Mouse (Mus musculus) cortical plate, adult 2 months (tissue): ENCODE measurements around the gene Ptpn13. TPM values are rescaled to one million over a fixed set of nuclear protein-coding genes. Genes with fewer than 3 reads are reported as not detected.

Experiments
- H3K27ac ChIP-seq: fragments of 200-500 bp; 2 replicates; pipeline ENCODE4 v1.5.1; 2012; ENCODE audit warnings: low read length, control low read depth, inconsistent platforms; ENCODE audit not compliant: insufficient read depth
- H3K4me1 ChIP-seq: fragments of 200-500 bp; 2 replicates; pipeline ENCODE4 v1.6.1; 2011; ENCODE audit warnings: low read length; ENCODE audit not compliant: control insufficient read depth, insufficient read depth
- H3K4me3 ChIP-seq: fragments of 200-500 bp; 2 replicates; pipeline ENCODE4 v1.5.1; 2011; ENCODE audit warnings: mild to moderate bottlenecking, low read length, control low read depth; ENCODE audit not compliant: insufficient read depth
- CTCF ChIP-seq: fragments of 200-500 bp; IDR thresholded peaks from 2 replicates; pipeline ENCODE4 v1.5.1; 2011; ENCODE audit warnings: mild to moderate bottlenecking, control low read depth, low read length; ENCODE audit not compliant: insufficient read depth; ENCODE audit errors: extremely low read depth
- POLR2A ChIP-seq: fragments of 200-500 bp; IDR thresholded peaks from 2 replicates; pipeline ENCODE4 v1.6.1; 2011; ENCODE audit warnings: mild to moderate bottlenecking, low read length, control low read depth; ENCODE audit not compliant: insufficient read depth; ENCODE audit errors: extremely low read depth
- polyA plus RNA-seq: library from polyadenylated mRNA; depleted of rRNA; stranded (reverse); fragments of >200 nt; gene quantifications from 2 replicates; pipeline ENCODE4 v1.2.3, GENCODE M21; 2012

Ptpn13 gene
- polyA plus RNA-seq, 1 experiment, result 6.6 TPM

- no peak for TF ChIP-seq POLR2A
- Histone ChIP-seq H3K4me1 (no peaks in the 10 kb centered on the region), H3K27ac (no peak overlapping the region), H3K4me3 (no peak overlapping the region)
Measured at GRCm38 (mm10) chr5:103569446-103569845, 144.5 kb downstream of the Ptpn13 start.

DNA sequence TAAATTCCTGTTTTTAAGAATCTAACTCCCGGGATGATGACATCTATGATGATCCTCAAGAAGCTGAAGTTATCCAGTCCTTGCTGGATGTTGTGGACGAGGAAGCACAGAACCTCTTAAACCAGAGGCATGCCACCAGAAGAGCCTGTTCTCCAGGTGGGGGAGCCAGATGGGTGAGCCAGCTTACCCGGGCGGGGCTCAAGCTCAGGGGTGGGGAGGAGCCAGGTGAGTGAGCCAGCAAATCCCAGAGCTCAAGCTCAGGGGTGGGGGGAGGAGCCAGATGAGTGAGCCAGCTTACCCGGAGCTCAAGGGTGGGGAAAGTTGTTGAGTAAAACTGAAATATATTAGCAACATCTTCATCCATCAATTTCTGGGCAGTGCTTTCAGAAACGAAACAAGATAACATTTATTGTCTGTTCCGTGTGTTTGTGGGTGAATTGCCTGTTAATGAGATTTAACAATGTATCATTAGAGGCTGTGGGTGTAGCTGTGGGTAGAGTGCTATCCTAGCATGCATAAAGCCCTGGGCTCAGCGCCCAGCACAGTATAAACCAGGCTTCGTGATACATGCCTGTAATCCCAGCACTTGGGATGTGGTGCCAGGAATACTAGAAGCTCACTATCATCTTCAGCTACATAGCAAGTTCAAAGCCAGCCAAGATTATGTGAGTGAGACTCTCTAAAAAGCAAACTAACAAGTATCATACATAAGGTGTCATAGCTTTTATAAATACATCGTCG, 154.9 kb downstream of the Ptpn13 start:
- TF ChIP-seq POLR2A, result no peak
- no peak for TF ChIP-seq CTCF
- H3K27ac ChIP-seq, result no peak overlapping the region
- no peaks in the 10 kb centered on the region for H3K4me1 ChIP-seq
- no peak overlapping the region for H3K4me3 ChIP-seq

DNA sequence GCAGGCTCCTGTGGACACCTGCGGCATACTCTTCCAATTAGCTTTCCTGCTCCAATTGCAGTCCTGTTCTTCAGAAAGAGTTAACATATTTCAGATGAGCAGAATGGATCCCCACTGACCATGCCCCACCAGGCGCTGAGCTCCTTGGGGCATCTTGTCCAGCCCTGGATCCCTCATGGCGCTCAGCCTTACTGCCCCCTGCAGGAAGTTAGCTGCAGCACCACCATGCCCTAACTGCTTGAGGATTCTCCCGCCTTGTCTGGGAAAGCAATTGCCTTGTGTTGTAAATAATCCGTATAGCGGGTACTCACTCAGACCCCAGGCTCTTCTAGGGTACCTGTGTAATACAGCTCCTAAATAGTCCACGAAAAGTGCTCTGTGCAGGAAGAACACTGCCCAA, 162.2 kb downstream of the Ptpn13 start:
- no peak overlapping the region for H3K4me3 ChIP-seq
- no peak for TF ChIP-seq POLR2A
- 0 out of 2 replicates have a peak, but pooled peaks have one; percentile 15 for TF ChIP-seq CTCF
- no peaks in the 10 kb centered on the region for H3K4me1 ChIP-seq
- H3K27ac ChIP-seq, result no peak overlapping the region

DNA sequence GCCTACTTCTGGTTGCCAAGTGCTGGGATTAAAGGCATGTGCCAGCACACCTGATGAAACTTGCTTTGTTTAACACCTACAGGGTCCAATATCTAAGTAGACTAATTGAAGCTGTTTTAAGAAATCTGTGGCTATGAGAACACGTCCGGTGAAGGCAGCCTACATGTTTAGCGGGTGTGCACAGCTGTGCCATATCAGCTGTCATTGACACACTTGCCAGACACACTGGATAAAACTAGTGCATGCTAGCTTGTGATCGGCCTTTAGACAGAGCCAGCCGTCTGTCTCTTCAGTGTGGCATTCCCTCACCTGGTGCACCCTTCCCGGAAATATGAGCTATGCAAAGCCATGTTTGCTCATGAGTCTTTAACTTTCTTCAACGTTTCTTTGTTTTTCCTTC, 166.9 kb downstream of the Ptpn13 start:
- H3K27ac ChIP-seq, result no peak overlapping the region
- no peak overlapping the region for H3K4me3 ChIP-seq
- TF ChIP-seq CTCF (no peak), POLR2A (no peak)
- 0 out of 2 replicates have a peak, but pooled peaks cover 2% of the 10 kb centered on the region for H3K4me1 ChIP-seq

- H3K27ac ChIP-seq, result no peak overlapping the region
- H3K4me1 ChIP-seq, result 0 out of 2 replicates have a peak, but pooled peaks cover 2% of the 10 kb centered on the region
- TF ChIP-seq CTCF (no peak), POLR2A (no peak)
- H3K4me3 ChIP-seq, result no peak overlapping the region
Measured at GRCm38 (mm10) chr5:103592706-103593105, 167.7 kb downstream of the Ptpn13 start.

DNA sequence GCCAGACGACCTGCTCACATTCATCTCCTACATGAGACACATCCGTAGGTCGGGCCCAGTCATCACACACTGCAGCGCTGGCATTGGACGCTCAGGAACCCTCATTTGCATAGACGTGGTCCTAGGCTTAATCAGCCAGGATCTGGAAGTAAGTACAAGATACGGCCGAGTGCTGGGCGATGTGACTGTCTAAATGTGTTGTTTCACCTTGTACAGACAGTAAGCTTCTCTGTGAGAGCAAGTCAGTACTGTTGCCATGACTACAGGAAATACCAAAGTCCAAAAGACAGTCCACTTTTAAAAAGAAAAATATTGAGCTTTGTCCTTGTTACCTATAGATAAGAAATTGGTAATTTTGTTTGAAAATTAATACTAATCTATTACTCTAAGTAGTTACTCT, 168.6 kb downstream of the Ptpn13 start:
- H3K27ac ChIP-seq, result no peak overlapping the region
- no peak for TF ChIP-seq CTCF
- 0 out of 2 replicates have a peak, but pooled peaks cover 2% of the 10 kb centered on the region for H3K4me1 ChIP-seq

DNA sequence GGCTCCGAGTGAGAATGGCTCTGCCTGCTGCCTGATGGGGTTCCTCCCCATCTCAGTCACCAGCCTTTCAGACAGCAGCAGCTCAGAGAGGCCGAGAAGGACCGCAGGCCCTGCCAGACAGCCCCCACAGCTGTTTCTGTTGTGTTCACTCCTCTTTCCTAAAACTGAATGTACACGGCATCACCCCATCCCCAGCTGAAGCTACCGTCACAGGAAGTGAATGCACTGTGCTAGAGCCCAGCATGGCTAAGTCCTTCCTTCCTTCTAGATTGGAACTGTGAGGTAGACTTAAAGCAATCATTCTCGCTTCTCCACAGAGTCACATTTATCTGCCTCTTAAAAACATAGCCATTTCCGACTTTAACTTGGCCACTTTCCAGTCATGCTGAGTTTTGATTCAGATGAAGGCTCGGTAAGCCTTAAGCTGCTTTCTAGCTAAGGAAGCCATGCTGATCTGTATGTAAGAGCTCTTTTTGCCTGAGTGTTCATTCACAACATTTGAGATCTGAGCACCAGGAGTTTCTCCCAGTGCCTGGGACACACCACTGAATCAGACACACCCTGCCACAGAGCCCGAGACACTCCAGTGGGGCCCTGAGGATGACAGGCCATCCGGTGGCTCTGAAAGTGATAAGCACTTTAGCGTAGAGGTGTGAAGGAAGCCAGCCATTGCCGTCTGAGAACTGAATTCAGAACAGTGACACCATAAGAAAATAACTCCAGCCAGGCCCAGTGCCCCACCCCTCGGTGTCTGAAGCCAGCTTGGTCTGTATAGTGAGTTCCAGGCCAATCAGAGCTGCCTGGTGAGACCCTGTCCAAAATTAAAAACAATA, 170.6 kb downstream of the Ptpn13 start:
- Histone ChIP-seq H3K4me3 (no peak overlapping the region), H3K27ac (no peak overlapping the region), H3K4me1 (0 out of 2 replicates have a peak, but pooled peaks cover 2% of the 10 kb centered on the region)
- TF ChIP-seq CTCF (no peak), POLR2A (no peak)

More for the DNA sequence above, 168.6 kb downstream of the Ptpn13 start:
- no peak overlapping the region for H3K4me3 ChIP-seq

DNA sequence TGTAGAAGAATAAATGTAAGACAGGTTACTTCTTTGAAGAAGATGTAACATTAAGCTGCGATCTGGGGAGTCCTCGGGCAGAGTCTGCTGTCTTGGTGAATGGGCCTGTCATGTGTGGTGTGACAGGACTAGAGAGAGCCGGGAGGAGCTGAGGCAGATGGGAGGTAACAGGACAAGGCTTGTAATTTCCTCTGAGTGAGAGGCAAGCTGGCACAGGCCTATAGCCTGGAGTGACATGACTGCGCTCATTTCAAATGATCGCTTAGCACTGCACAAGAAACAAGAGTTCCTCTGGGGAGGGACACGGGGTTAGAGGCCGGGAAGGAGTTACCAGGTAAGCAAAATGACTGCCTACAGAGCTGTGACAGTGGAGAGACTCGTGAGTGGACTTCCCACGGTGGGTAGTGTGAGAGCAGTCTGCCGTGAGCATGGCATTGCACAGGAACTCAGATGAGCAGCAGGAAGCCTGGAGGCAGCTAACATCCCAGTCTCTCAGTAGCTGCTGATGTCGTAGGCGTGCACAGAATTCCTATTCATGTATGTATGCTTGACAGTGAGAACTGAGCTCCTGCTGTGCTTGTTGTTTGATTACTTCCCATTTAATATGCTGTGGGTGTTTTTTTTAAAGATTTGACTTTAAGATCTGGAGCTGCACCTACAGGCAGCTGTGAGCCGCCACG, 171.6 kb downstream of the Ptpn13 start:
- Histone ChIP-seq H3K4me1 (0 out of 2 replicates have a peak, but pooled peaks cover 2% of the 10 kb centered on the region), H3K4me3 (no peak overlapping the region), H3K27ac (no peak overlapping the region)
- TF ChIP-seq POLR2A (no peak), CTCF (no peak)

GRCm38 (mm10) chr5:103597604-103598003, 172.6 kb downstream of the Ptpn13 start:
- H3K4me3 ChIP-seq, result no peak overlapping the region
- no peak overlapping the region for H3K27ac ChIP-seq
- H3K4me1 ChIP-seq, result 0 out of 2 replicates have a peak, but pooled peaks cover 2% of the 10 kb centered on the region
- TF ChIP-seq CTCF (no peak), POLR2A (no peak)

GRCm38 (mm10) chr5:103598264-103598663, 173.3 kb downstream of the Ptpn13 start:
- no peak for TF ChIP-seq POLR2A
- TF ChIP-seq CTCF, result no peak
- Histone ChIP-seq H3K4me3 (no peak overlapping the region), H3K4me1 (0 out of 2 replicates have a peak, but pooled peaks cover 2% of the 10 kb centered on the region), H3K27ac (no peak overlapping the region)
